In genomic region chr3:69399336-69399735, GRCm38 (mm10) we compare ENCODE assay signal across 20 mouse cellular contexts.
"Had no signal": no experiment of that assay in that cellular context is flagged by ENCODE, and none has a peak within 500 bp of the region (broad histone marks: within the 10 kb centered on the region; RNA-seq: fewer than 3 reads in every experiment).

No protein-coding gene starts in this region.

- H3K9ac ChIP-seq: limb, embryonic 13.5 days; liver, embryonic 14.5 days; neural tube, embryonic 12.5 days; neural tube, embryonic 15.5 days; stomach, embryonic 15.5 days had no signal

- H3K36me3 ChIP-seq: limb, embryonic 13.5 days; midbrain, embryonic 10.5 days; neural tube, embryonic 12.5 days; neural tube, embryonic 15.5 days; stomach, embryonic 15.5 days had no signal

- DNase-seq: kidney, adult 18-20 months; kidney, adult 9 months; kidney, postnatal 14 days; kidney, postnatal 4 days; left cerebral cortex, postnatal 4 days; lung, adult 18-20 months; lung, postnatal 14 days; lung, postnatal 4 days; midbrain, embryonic 14.5 days; right cerebral cortex, adult 18-20 months; right cerebral cortex, postnatal 14 days; spleen, adult 18-20 months; thymus, postnatal 36 days had no signal

- H3K27me3 ChIP-seq: limb, embryonic 13.5 days; stomach, embryonic 15.5 days had no signal

- H3K27ac ChIP-seq: limb, embryonic 13.5 days; liver, embryonic 14.5 days; midbrain, embryonic 10.5 days; neural tube, embryonic 12.5 days; neural tube, embryonic 15.5 days; stomach, embryonic 15.5 days had no signal

- H3K4me1 ChIP-seq: neural tube, embryonic 12.5 days; neural tube, embryonic 15.5 days; stomach, embryonic 15.5 days had no signal

- H3K4me3 ChIP-seq: limb, embryonic 13.5 days; midbrain, embryonic 10.5 days; neural tube, embryonic 12.5 days; neural tube, embryonic 15.5 days; stomach, embryonic 15.5 days had no signal

- H3K9me3 ChIP-seq: midbrain, embryonic 10.5 days; neural tube, embryonic 12.5 days; neural tube, embryonic 15.5 days; stomach, embryonic 15.5 days had no signal

- H3K4me2 ChIP-seq: limb, embryonic 13.5 days; liver, embryonic 11.5 days; neural tube, embryonic 12.5 days; neural tube, embryonic 15.5 days; stomach, embryonic 15.5 days had no signal
